Mouse (Mus musculus): Measurements from ENCODE around the gene Dnase1l1. TPM values are rescaled to one million over a fixed set of nuclear protein-coding genes. Genes with fewer than 3 reads are reported as not detected.

Dnase1l1 gene
- 29.0 TPM for polyA plus RNA-seq (2014; fragmentation: Illumina TruSeq; extraction: RNeasy Lipid Tissue Mini Kit (QIAGEN cat#74804); ENCODE audit: insufficient read depth, low read depth, low replicate concordance)

GRCm38 (mm10) chrX:74281732-74282394, at the start of gene Dnase1l1, which contains the start of gene Taz:
TSS of gene Dnase1l1 (minus strand) at chrX:74282337.
TSS of gene Taz (plus strand) at chrX:74281912.

GRCm38 (mm10) chrX:74328725-74329161, 46.6 kb upstream of the Dnase1l1 start, which contains the start of gene Plxna3:
TSS of gene Plxna3 (plus strand) at chrX:74329066.

GRCm38 (mm10) chrX:74312540-74313464, 30.7 kb upstream of the Dnase1l1 start, which contains the start of gene Fam50a:
TSS of gene Fam50a (plus strand) at chrX:74313033.

GRCm38 (mm10) chrX:74304867-74305700, 22.9 kb upstream of the Dnase1l1 start, which contains the start of gene Gdi1:
TSS of gene Gdi1 (plus strand) at chrX:74304998.

GRCm38 (mm10) chrX:74296538-74297448, 14.7 kb upstream of the Dnase1l1 start, which contains the start of gene Atp6ap1:
TSS of gene Atp6ap1 (plus strand) at chrX:74297097.

GRCm38 (mm10) chrX:74270062-74270901, 11.9 kb downstream of the Dnase1l1 start, which contains the start of gene Rpl10:
TSS of gene Rpl10 (plus strand) at chrX:74270812.

GRCm38 (mm10) chrX:74254153-74254887, 27.8 kb downstream of the Dnase1l1 start, which contains the start of gene Emd:
TSS of gene Emd (plus strand) at chrX:74254687.

GRCm38 (mm10) chrX:74249615-74250014, 32.5 kb downstream of the Dnase1l1 start, which contains the start of gene Flna:
TSS of gene Flna (minus strand) at chrX:74249820.

Other genes with a start within 250 kb of the Dnase1l1 start
- gene Opn1mw, start 154.9 kb downstream of the Dnase1l1 start, polyA plus RNA-seq (2014; fragmentation: Illumina TruSeq; extraction: RNeasy Lipid Tissue Mini Kit (QIAGEN cat#74804); ENCODE audit: insufficient read depth, low read depth, low replicate concordance) = not detected
- gene Mecp2, start 147.0 kb downstream of the Dnase1l1 start, polyA plus RNA-seq (2014; fragmentation: Illumina TruSeq; extraction: RNeasy Lipid Tissue Mini Kit (QIAGEN cat#74804); ENCODE audit: insufficient read depth, low read depth, low replicate concordance) = 9.3 TPM
- not detected for gene Tex28, start 114.5 kb downstream of the Dnase1l1 start, polyA plus RNA-seq (2014; fragmentation: Illumina TruSeq; extraction: RNeasy Lipid Tissue Mini Kit (QIAGEN cat#74804); ENCODE audit: insufficient read depth, low read depth, low replicate concordance)
- 0.09 TPM for gene Tktl1, start 105.1 kb downstream of the Dnase1l1 start, polyA plus RNA-seq (2014; fragmentation: Illumina TruSeq; extraction: RNeasy Lipid Tissue Mini Kit (QIAGEN cat#74804); ENCODE audit: insufficient read depth, low read depth, low replicate concordance)
- 210 TPM for gene Flna, start 32.5 kb downstream of the Dnase1l1 start, polyA plus RNA-seq (2014; fragmentation: Illumina TruSeq; extraction: RNeasy Lipid Tissue Mini Kit (QIAGEN cat#74804); ENCODE audit: insufficient read depth, low read depth, low replicate concordance)
- gene Emd, start 27.6 kb downstream of the Dnase1l1 start, polyA plus RNA-seq (2014; fragmentation: Illumina TruSeq; extraction: RNeasy Lipid Tissue Mini Kit (QIAGEN cat#74804); ENCODE audit: insufficient read depth, low read depth, low replicate concordance) = 61.8 TPM
- 1,975 TPM for gene Rpl10, start 11.5 kb downstream of the Dnase1l1 start, polyA plus RNA-seq (2014; fragmentation: Illumina TruSeq; extraction: RNeasy Lipid Tissue Mini Kit (QIAGEN cat#74804); ENCODE audit: insufficient read depth, low read depth, low replicate concordance)
- gene Taz, start 425 bp downstream of the Dnase1l1 start, polyA plus RNA-seq (2014; fragmentation: Illumina TruSeq; extraction: RNeasy Lipid Tissue Mini Kit (QIAGEN cat#74804); ENCODE audit: insufficient read depth, low read depth, low replicate concordance) = 54.8 TPM
- gene Atp6ap1, start 14.8 kb upstream of the Dnase1l1 start, polyA plus RNA-seq (2014; fragmentation: Illumina TruSeq; extraction: RNeasy Lipid Tissue Mini Kit (QIAGEN cat#74804); ENCODE audit: insufficient read depth, low read depth, low replicate concordance) = 155 TPM
- gene Gdi1, start 22.7 kb upstream of the Dnase1l1 start, polyA plus RNA-seq (2014; fragmentation: Illumina TruSeq; extraction: RNeasy Lipid Tissue Mini Kit (QIAGEN cat#74804); ENCODE audit: insufficient read depth, low read depth, low replicate concordance) = 80.2 TPM
- gene Fam50a, start 30.7 kb upstream of the Dnase1l1 start, polyA plus RNA-seq (2014; fragmentation: Illumina TruSeq; extraction: RNeasy Lipid Tissue Mini Kit (QIAGEN cat#74804); ENCODE audit: insufficient read depth, low read depth, low replicate concordance) = 41.4 TPM
- gene Plxna3, start 46.7 kb upstream of the Dnase1l1 start, polyA plus RNA-seq (2014; fragmentation: Illumina TruSeq; extraction: RNeasy Lipid Tissue Mini Kit (QIAGEN cat#74804); ENCODE audit: insufficient read depth, low read depth, low replicate concordance) = 1.3 TPM
- 52.2 TPM for gene Lage3, start 71.3 kb upstream of the Dnase1l1 start, polyA plus RNA-seq (2014; fragmentation: Illumina TruSeq; extraction: RNeasy Lipid Tissue Mini Kit (QIAGEN cat#74804); ENCODE audit: insufficient read depth, low read depth, low replicate concordance)
- gene Ubl4a, start 90.9 kb upstream of the Dnase1l1 start, polyA plus RNA-seq (2014; fragmentation: Illumina TruSeq; extraction: RNeasy Lipid Tissue Mini Kit (QIAGEN cat#74804); ENCODE audit: insufficient read depth, low read depth, low replicate concordance) = 26.9 TPM
- gene Slc10a3, start 91.0 kb upstream of the Dnase1l1 start, polyA plus RNA-seq (2014; fragmentation: Illumina TruSeq; extraction: RNeasy Lipid Tissue Mini Kit (QIAGEN cat#74804); ENCODE audit: insufficient read depth, low read depth, low replicate concordance) = 8.8 TPM
- gene Fam3a, start 110.9 kb upstream of the Dnase1l1 start, polyA plus RNA-seq (2014; fragmentation: Illumina TruSeq; extraction: RNeasy Lipid Tissue Mini Kit (QIAGEN cat#74804); ENCODE audit: insufficient read depth, low read depth, low replicate concordance) = 24.6 TPM
- gene Ikbkg, start 111.0 kb upstream of the Dnase1l1 start, polyA plus RNA-seq (2014; fragmentation: Illumina TruSeq; extraction: RNeasy Lipid Tissue Mini Kit (QIAGEN cat#74804); ENCODE audit: insufficient read depth, low read depth, low replicate concordance) = 11.7 TPM
- gene G6pdx, start 146.9 kb upstream of the Dnase1l1 start, polyA plus RNA-seq (2014; fragmentation: Illumina TruSeq; extraction: RNeasy Lipid Tissue Mini Kit (QIAGEN cat#74804); ENCODE audit: insufficient read depth, low read depth, low replicate concordance) = 20.4 TPM
- gene Gm6880, start 199.1 kb upstream of the Dnase1l1 start, polyA plus RNA-seq (2014; fragmentation: Illumina TruSeq; extraction: RNeasy Lipid Tissue Mini Kit (QIAGEN cat#74804); ENCODE audit: insufficient read depth, low read depth, low replicate concordance) = not detected

Measured in lung, adult 10 weeks (tissue).